Mouse (Mus musculus) cerebellum, adult 2 months (tissue): ENCODE data around the gene Khk. TPM values are rescaled to one million over a fixed set of nuclear protein-coding genes. Genes with fewer than 3 reads are reported as not detected.

Experiments used
- DNase-seq, 2 experiments: peaks; one replicate each; pipeline ENCODE4 v3.0.0; 2021
- H3K27ac ChIP-seq: fragments of 200-500 bp; 2 replicates; pipeline ENCODE4 v1.5.1; 2012; ENCODE audit warnings: low read length, control low read depth, inconsistent platforms; ENCODE audit not compliant: insufficient read depth
- H3K27me3 ChIP-seq: fragments of 200-500 bp; 2 replicates; pipeline ENCODE4 v1.6.1; 2012; ENCODE audit warnings: inconsistent platforms, mild to moderate bottlenecking, low read length, moderate library complexity; ENCODE audit not compliant: control insufficient read depth, insufficient read depth
- H3K4me1 ChIP-seq: fragments of 200-500 bp; 2 replicates; pipeline ENCODE4 v1.6.1; 2011; ENCODE audit warnings: low read length; ENCODE audit not compliant: control insufficient read depth, insufficient read depth
- H3K4me3 ChIP-seq: fragments of 200-500 bp; replicated peaks from 2 replicates; pipeline ENCODE3; 2011; ENCODE audit warnings: mild to moderate bottlenecking, low read depth, low read length, control low read depth; ENCODE audit not compliant: insufficient read depth
- CTCF ChIP-seq: fragments of 200-500 bp; IDR thresholded peaks from 2 replicates; pipeline ENCODE4 v1.5.1; 2011; ENCODE audit warnings: low read depth, mild to moderate bottlenecking, control low read depth, low read length, moderate library complexity, borderline replicate concordance; ENCODE audit not compliant: insufficient read depth
- POLR2A ChIP-seq: fragments of 200-500 bp; IDR thresholded peaks from 2 replicates; pipeline ENCODE4 v1.6.1; 2011; ENCODE audit warnings: low read length, control low read depth, borderline replicate concordance; ENCODE audit not compliant: insufficient read depth
- WGBS: fragments of 180-500 bp; shearing (Covaris S2); methylation state at CpG from one replicate; pipeline ENCODE4 v1.1.7; 2018; 5-methylcytosine and 5-hydroxymethylcytosine counted together
- polyA plus RNA-seq: library from polyadenylated mRNA; depleted of rRNA; stranded (reverse); fragments of >200 nt; gene quantifications from 2 replicates; pipeline ENCODE4 v1.2.3, GENCODE M21; 2012

Gene Khk
- polyA plus RNA-seq, 1 experiment, result 34.1 TPM

DNA sequence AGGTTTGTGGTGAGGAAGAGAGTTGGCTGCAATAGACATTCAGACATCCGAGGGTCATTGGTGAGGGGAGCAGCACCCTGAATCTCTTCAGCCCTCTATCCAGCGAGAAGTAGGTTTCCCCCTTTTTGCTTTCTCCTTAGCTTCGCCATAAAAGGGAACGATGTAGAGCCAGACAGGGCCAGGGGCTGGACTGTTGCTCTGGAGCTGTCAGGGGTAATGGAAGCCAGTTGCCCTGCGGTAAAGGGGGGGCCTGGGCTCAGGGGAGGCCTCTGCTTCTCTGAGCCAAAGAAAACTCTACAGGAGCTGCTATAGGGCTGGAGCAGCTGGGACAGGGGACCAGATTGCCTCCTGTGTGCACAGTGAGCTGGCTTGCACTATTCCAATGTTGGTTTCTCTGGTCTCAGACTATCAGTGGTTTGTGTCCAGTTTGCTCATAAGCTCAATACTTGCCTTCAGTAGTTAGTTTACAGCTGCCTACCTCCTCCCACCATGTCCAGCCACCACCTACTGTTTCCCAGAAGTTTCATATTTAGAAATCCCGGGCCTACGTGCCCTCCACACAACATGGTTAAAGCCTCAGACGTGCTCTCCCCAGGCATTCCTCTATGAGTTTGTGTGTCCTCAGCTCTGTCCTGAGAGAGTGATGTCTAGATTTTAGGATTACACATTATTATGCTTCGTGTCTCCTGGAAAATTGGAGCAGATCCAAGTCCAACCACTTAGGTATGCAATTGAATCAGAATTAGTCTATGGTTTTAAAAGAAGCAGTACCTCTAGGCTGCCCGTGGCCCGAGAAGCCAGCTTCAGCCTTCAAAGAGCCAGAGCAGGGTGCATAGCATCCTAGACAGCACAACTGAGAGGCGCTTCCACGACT lies 12.6 kb upstream of the Khk start:
- Histone ChIP-seq H3K4me1 (peaks cover 4% of the 10 kb centered on the region; the same call in 1 of the 2 replicates), H3K27me3 (no peaks in the 10 kb centered on the region), H3K4me3 (peak overlapping the region; percentile 91), H3K27ac (no peak overlapping the region)
- DNase-seq, result no peak
- WGBS, result 57% methylated on average over 13 of the region's 13 CpGs
- TF ChIP-seq POLR2A (no peak), CTCF (no peak)

DNA sequence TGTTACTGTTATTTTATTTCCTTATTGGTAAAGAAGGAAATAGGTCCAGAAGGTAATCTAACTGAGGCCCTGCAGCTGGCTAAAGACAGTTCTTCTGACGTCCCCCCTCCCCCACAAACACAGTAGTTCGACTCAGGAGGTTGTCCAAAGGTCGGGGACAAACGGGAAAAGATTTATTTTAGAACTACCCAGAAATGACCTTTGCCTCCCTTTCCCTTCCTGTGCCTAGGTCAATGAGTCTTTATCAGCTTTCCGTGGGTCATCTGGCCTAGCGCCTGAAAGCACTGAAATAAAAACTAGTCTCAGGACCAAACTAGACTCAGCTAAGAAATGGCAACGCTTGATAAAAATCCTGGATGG lies 12.0 kb upstream of the Khk start:
- H3K4me3 ChIP-seq, result no peak overlapping the region
- WGBS, result 71% methylated on average over 7 of the region's 7 CpGs
- TF ChIP-seq POLR2A (no peak), CTCF (no peak)
- peaks cover 4% of the 10 kb centered on the region; the same call in 1 of the 2 replicates for H3K4me1 ChIP-seq
- H3K27ac ChIP-seq, result no peak overlapping the region
- no peak for DNase-seq
- H3K27me3 ChIP-seq, result no peaks in the 10 kb centered on the region

DNA sequence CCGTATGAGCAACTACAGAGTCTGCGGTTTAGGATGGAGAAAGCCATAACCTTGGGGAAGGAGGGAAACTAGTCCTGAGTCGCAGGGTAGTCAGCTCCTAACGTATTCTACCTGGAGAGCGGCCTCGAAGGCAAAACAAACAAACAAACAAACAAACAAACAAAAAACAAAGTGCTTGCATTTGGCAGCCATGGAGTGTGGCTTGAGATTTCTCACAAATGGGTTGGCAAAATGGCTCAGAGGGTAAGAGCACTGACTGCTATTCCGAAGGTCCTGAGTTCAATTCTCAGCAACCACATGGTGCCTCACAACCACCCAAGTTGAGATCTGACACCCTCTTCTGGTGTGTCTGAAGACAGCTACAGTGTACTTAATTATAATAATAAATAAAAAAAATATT lies 11.4 kb upstream of the Khk start:
- H3K4me3 ChIP-seq, result no peak overlapping the region
- no peak for DNase-seq
- no peak overlapping the region for H3K27ac ChIP-seq
- H3K4me1 ChIP-seq, result peaks cover 4% of the 10 kb centered on the region; the same call in 1 of the 2 replicates
- H3K27me3 ChIP-seq, result no peaks in the 10 kb centered on the region
- 88% methylated on average over 7 of the region's 7 CpGs for WGBS
- no peak for TF ChIP-seq CTCF
- no peak for TF ChIP-seq POLR2A

DNA sequence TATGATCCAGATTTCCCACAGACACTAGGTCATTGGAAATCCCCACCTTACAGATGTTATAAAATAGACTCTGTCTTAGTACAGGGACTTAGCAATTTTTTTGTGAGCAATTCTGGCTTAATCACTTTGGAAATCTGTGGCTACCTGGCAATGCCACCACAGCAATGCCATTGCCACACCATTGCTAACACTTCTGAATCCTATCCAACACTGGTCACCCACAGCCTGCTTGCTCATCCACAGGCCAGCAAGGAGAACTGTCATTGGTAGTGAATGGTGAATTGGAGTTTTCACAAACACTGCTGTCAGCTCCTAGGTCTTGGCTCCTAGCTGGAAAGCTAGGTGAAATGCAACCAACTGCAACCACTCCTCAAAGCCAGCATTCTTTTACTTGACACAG lies 10.8 kb upstream of the Khk start:
- TF ChIP-seq CTCF (no peak), POLR2A (no peak)
- Histone ChIP-seq H3K27me3 (no peaks in the 10 kb centered on the region), H3K27ac (no peak overlapping the region), H3K4me1 (peaks cover 4% of the 10 kb centered on the region; the same call in 1 of the 2 replicates), H3K4me3 (no peak overlapping the region)
- DNase-seq, result no peak

DNA sequence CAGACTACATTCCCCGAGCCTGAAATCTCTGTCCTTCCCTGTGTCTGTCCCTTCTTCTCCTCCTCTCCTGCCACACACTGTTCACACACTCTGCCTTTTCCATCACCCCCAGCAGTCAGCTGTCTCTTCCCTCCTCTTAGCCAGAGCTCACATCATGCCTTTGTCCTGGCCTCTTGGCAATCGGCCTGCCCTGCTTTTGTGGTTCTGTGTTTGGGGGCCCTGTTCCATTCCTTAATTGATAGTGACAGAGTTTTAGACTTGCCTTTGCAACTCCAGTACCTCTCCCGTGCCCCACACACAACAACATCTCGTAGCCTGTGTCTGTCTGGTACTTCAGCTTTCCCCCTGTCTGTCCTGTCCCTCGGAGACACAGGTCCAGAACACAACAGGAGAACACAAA lies 9.1 kb upstream of the Khk start:
- WGBS, result 40% methylated on average over 5 of the region's 5 CpGs
- no peak for DNase-seq
- Histone ChIP-seq H3K4me1 (no peaks in the 10 kb centered on the region), H3K4me3 (no peak overlapping the region), H3K27me3 (no peaks in the 10 kb centered on the region), H3K27ac (no peak overlapping the region)
- TF ChIP-seq CTCF (no peak), POLR2A (no peak)

DNA sequence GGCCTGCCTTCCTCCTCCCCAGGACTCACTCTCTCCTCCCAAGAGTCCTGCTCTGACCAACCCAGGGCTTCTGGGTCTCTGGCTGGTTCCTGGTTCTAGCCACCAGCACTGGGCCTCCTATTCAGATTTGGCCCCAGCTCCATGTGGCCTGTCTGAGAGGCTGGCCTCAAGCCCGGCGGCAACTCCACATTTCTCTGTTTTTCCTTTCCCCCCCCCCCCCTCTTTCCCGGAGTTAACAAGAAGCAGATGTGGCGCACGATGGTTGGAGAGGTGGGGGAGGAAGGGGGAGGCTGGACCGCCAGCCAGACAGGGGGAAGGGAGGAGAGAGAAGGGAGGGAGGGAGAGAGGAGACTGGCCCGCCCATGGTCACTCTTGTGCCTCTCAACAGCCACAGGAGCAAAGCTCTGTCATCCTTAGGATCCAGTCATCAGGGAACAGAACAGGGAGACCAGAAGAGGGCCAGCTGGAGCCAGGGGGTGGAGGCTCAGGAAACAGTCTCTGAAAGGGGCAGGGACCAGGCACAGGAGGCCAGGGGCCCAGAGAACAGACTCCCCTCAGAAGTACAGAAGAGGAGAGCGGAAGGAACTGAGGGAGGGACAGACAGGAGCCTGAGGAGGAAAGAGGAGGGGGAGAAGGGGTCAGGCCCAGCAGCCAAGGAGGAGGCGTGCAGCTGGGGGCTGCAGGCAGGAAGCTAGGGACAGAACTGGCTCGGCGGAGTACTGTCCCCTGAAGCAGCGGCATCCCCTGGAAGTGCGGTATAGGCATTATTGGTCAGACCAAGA lies 8.0 kb upstream of the Khk start, which contains the start of gene Emilin1:
Emilin1 (plus strand) TSS at position 343 of the 782 bp plus-strand sequence.
- TF ChIP-seq CTCF (no peak), POLR2A (no peak)
- no peak for DNase-seq
- Histone ChIP-seq H3K4me3 (no peak within 1 kb of the TSS), H3K4me1 (no peaks in the 10 kb centered on the region), H3K27me3 (no peaks in the 10 kb centered on the region), H3K27ac (no peak within 1 kb of the TSS)
- WGBS, result 38% methylated on average over 11 of the region's 13 CpGs

DNA sequence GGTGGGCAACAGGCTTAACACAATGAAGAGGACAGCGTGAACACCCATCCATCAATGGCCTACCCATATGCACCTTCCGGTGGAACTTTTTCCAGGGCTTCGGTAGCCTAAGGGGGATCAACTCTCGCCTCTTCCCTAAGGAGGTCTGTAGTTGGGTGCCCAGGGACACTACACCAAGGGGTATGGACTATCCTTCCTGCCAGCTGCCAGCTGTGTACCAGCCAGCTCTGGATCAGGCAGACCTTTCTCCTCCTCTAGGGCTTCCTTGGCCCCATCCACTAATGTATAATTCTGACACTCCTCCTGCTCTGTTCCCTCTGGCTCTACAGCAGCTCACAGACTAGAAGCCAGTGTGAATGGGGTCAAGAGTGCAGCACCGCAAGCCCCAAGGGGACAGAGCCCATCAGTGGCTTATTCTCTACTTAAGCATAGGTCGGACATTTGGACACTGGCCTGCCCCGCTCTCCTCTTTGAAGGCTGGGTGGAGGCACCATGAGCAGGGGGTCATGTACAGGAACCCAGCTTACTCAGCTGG lies 7.1 kb upstream of the Khk start:
- DNase-seq, result no peak
- Histone ChIP-seq H3K27me3 (no peaks in the 10 kb centered on the region), H3K27ac (no peak overlapping the region), H3K4me1 (no peaks in the 10 kb centered on the region), H3K4me3 (no peak overlapping the region)
- 89% methylated on average over 7 of the region's 7 CpGs for WGBS
- TF ChIP-seq POLR2A (no peak), CTCF (no peak)
